13 mouse cellular contexts compared by ENCODE assay signal in the genomic region with DNA sequence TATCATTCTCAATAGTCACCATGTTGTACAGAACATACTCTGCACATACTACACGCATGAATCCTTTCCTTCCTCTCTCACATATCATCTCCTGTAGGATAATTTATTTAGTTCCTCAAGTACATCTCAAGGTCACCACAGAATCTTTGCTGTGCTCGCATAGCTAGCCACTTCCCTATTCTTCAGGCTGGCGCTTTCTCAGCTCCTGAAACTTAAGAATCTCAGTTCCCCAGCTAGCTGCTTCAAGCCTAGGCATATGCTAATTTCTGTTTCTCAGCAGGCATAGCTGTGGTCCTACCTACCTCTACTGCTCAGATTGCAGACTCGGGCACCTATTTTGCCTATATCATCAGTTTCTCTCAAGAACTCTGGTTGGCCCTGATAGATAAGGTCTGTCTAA.
"Had no signal": no experiment of that assay in that cellular context is flagged by ENCODE, and none has a peak within 500 bp of the region (broad histone marks: within the 10 kb centered on the region; RNA-seq: fewer than 3 reads in every experiment).

No protein-coding gene starts in this region.

- ATAC-seq: liver, postnatal 0 days; lung, postnatal 0 days had no signal

- H3K9ac ChIP-seq: limb, embryonic 13.5 days; liver, embryonic 14.5 days; liver, postnatal 0 days; lung, embryonic 14.5 days had no signal

- DNase-seq: kidney, adult 18-20 months; kidney, adult 9 months; kidney, postnatal 14 days; kidney, postnatal 4 days; liver, postnatal 0 days; lung, embryonic 14.5 days; midbrain, embryonic 14.5 days; thymus, postnatal 36 days had no signal

- H3K27me3 ChIP-seq: limb, embryonic 13.5 days had no signal

- H3K4me1 ChIP-seq: limb, embryonic 10.5 days; limb, embryonic 13.5 days had no signal

- H3K27ac ChIP-seq: limb, embryonic 10.5 days; limb, embryonic 13.5 days; liver, embryonic 14.5 days; macrophage had no signal

- H3K9me3 ChIP-seq: limb, embryonic 10.5 days; limb, embryonic 13.5 days had no signal

- H3K4me3 ChIP-seq: limb, embryonic 10.5 days; limb, embryonic 13.5 days had no signal

- H3K36me3 ChIP-seq: limb, embryonic 10.5 days; limb, embryonic 13.5 days had no signal
